Mouse (Mus musculus): ENCODE data around the gene Ifnlr1. TPM values are rescaled to one million over a fixed set of nuclear protein-coding genes. Genes with fewer than 3 reads are reported as not detected.
A peak's percentile ranks its signal among the peaks of the same experiment; 100 is the strongest.

The Ifnlr1 gene
- polyA plus RNA-seq, 1 experiment from 2014 or later: 0.54 TPM

DNA sequence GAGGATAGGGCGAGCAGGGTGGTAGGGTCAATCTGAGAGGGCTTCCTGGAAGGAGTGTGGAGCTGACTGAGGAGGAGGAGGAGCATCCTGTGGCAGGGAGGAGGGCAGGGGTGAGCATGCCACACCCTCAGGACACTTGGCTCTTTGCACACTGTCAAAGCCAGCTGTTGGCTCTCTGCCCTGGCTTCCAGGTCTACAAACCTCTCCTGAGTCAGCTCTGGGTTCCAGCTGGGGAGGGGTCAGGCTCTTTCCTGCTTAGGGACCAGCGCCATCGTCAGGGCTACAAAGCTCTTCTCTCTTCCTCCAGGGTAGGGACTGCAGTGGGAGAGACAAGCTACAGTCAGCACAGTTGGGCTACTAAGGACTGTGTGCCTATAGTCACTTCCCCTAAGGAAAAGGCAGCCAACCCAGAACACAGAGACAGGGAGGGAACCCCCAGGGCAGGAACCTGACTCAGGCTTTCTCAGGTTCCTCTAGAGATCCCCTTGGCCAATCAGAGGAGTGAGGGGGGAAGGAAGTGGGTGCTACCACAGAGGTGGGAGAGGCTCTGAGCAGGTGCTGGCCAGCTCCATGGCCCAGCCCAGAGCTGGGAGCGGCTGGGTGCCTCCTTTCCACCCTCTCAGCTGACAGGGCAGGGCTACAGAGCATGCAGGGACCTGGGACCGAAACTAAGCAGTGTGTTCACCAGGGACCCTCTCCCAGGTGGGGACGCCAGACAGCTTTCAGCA lies 24.8 kb upstream of the Ifnlr1 start:
- H3K4me2 ChIP-seq (replicated peaks): no peak overlapping the region
- no peak overlapping the region for H3K9ac ChIP-seq
- H3K27me3 ChIP-seq (ENCODE audit: control insufficient read depth, insufficient read depth, low read length): no peaks in the 10 kb centered on the region
- no peaks in the 10 kb centered on the region for H3K9me3 ChIP-seq (ENCODE audit: control insufficient read depth, low read length)
- ATAC-seq (ENCODE audit: low FRiP score): no peak
- no peak for DNase-seq (ENCODE audit: low spot score)
- WGBS: 45% methylated on average over 6 of the region's 6 CpGs
- H3K36me3 ChIP-seq (replicated peaks; ENCODE audit: control insufficient read depth, insufficient read depth): no peaks in the 10 kb centered on the region
- no peak overlapping the region for H3K4me3 ChIP-seq (replicated peaks; ENCODE audit: low read length)
- H3K27ac ChIP-seq: no peak overlapping the region
- H3K4me1 ChIP-seq (replicated peaks; ENCODE audit: control insufficient read depth, insufficient read depth, low read length): peaks cover 1% of the 10 kb centered on the region; the same call in 1 of the 2 replicates

DNA sequence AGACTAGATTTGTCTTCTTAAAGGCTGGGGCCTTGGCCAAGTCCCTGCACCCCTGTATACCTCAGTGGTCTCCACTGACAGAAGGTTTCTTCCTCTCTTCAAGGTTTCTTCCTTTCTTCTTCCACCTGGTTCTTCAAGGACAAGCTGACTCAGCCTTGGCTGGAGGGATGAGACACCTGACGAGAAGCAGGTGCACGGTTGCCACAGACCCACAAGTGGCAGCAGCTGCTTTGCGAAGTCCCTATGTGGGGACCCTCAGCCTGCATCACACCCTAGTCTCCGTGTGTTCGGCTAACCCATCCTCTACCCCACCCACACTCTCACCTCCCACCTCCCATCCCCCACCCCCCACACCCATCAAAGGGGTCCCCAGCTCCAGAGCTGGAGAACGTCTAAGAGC lies 24.1 kb upstream of the Ifnlr1 start:
- ATAC-seq (ENCODE audit: low FRiP score): no peak
- WGBS: 77% methylated on average over 6 of the region's 6 CpGs

DNA sequence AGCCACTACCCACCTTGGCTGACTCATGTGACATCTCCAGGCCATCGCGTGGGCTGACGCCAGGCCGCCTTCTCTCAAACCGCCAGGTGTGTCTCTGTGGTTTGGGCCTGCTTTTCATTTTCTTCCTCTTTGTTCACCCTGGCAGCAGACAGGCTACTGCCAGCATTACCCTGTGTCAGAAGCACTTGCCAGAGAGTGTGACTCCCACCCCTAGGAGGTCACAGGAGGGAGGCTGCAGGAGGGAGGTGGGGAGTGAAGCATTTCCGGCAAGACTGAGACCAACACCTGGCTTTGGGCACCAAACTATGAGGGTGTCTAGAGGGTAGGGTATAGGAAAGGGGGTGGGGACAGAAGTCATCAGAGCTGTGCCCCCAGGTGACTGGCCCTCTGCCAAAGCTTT lies 21.4 kb upstream of the Ifnlr1 start:
- no peak overlapping the region for H3K4me3 ChIP-seq (replicated peaks; ENCODE audit: low read length)
- H3K9ac ChIP-seq: no peak overlapping the region
- H3K27me3 ChIP-seq (ENCODE audit: control insufficient read depth, insufficient read depth, low read length): no peaks in the 10 kb centered on the region
- H3K4me2 ChIP-seq (replicated peaks): no peak overlapping the region
- ATAC-seq (ENCODE audit: low FRiP score) (no peak), DNase-seq (ENCODE audit: low spot score) (no peak)
- no peak overlapping the region for H3K27ac ChIP-seq
- H3K9me3 ChIP-seq (ENCODE audit: control insufficient read depth, low read length): no peaks in the 10 kb centered on the region
- WGBS: 81% methylated on average over 6 of the region's 6 CpGs
- no peaks in the 10 kb centered on the region for H3K36me3 ChIP-seq (replicated peaks; ENCODE audit: control insufficient read depth, insufficient read depth)
- no peaks in the 10 kb centered on the region for H3K4me1 ChIP-seq (replicated peaks; ENCODE audit: control insufficient read depth, insufficient read depth, low read length)

More for the DNA sequence above, 24.1 kb upstream of the Ifnlr1 start:
- Histone ChIP-seq H3K36me3 (replicated peaks; ENCODE audit: control insufficient read depth, insufficient read depth) (no peaks in the 10 kb centered on the region), H3K27me3 (ENCODE audit: control insufficient read depth, insufficient read depth, low read length) (no peaks in the 10 kb centered on the region), H3K4me1 (replicated peaks; ENCODE audit: control insufficient read depth, insufficient read depth, low read length) (no peaks in the 10 kb centered on the region), H3K27ac (no peak overlapping the region), H3K4me3 (replicated peaks; ENCODE audit: low read length) (no peak overlapping the region), H3K9me3 (ENCODE audit: control insufficient read depth, low read length) (no peaks in the 10 kb centered on the region), H3K9ac (no peak overlapping the region), H3K4me2 (replicated peaks) (no peak overlapping the region)
- no peak for DNase-seq (ENCODE audit: low spot score)

DNA sequence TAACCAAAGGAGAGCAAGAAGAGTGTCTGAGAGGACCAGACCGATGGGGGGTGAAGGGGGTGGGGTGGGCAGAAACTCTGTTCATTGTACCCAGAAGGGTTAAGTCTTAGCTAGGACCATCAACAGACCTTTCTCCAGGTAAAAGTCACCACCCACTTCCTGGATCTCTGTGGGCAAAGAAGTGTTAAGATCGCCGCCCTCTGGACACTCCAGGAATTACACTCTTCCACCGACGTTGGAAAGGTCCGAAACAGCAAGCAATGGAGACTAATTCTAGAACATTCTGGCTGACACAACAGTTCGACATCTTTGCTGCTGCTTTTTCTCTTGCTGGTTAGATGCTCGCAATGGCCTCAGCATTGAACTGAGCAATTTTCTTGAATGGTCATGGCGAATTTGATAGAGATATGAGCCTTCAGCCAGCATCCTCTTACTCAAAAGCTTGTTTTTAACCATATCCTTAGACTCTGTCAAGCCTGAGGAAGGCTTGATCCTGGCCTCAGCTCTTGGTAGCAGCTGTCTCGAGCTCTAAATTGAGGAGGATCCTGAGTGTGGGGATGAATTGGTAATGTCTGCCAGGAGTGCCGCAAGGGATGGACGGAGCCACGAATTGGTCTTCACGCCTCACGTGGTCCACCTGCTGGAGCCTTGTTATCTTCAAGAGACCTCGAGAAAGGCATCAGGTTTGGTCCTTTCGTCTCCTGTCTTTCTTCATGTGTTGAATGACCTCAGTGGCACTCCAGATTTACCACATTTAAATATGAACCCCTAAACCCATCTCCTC lies 19.7 kb upstream of the Ifnlr1 start:
- DNase-seq (ENCODE audit: low spot score) (peak; percentile 59), ATAC-seq (ENCODE audit: low FRiP score) (no peak)
- Histone ChIP-seq H3K4me3 (replicated peaks; ENCODE audit: low read length) (no peak overlapping the region), H3K4me2 (replicated peaks) (no peak overlapping the region), H3K4me1 (replicated peaks; ENCODE audit: control insufficient read depth, insufficient read depth, low read length) (no peaks in the 10 kb centered on the region), H3K9me3 (ENCODE audit: control insufficient read depth, low read length) (no peaks in the 10 kb centered on the region), H3K27me3 (ENCODE audit: control insufficient read depth, insufficient read depth, low read length) (no peaks in the 10 kb centered on the region), H3K27ac (no peak overlapping the region), H3K36me3 (replicated peaks; ENCODE audit: control insufficient read depth, insufficient read depth) (no peaks in the 10 kb centered on the region), H3K9ac (no peak overlapping the region)
- WGBS: 61% methylated on average over 17 of the region's 17 CpGs

DNA sequence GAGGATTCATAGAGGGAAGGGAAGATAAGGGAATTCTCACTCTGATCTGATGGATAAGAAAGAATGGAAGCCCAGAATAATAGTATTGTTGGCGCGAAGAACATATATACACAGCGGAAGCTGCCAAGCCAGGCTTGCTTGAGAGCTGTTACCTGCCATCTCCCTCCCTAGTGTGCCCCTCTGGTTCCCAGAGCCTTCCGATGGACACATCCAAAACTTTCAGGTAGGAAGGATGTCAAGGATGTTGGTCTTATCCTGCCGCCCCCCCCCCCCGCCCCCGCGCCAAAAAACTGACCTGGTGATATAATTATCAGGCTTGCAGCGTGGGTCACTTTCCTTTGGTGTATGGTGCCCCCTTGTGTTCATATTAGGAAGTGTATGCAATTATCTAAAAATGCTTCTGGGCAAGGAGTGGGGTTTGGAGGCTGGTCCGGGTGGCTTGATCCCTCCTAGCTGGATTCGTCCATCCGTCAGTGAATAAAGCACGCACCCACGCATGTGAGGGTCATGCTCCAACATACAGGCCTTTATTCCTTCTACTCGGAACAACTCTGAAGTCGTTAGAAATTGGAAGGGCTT lies 18.7 kb upstream of the Ifnlr1 start:
- no peak overlapping the region for H3K9ac ChIP-seq
- no peaks in the 10 kb centered on the region for H3K9me3 ChIP-seq (ENCODE audit: control insufficient read depth, low read length)
- H3K4me1 ChIP-seq (replicated peaks; ENCODE audit: control insufficient read depth, insufficient read depth, low read length): no peaks in the 10 kb centered on the region
- 14% methylated on average over 16 of the region's 16 CpGs for WGBS
- H3K4me3 ChIP-seq (replicated peaks; ENCODE audit: low read length): no peak overlapping the region
- no peaks in the 10 kb centered on the region for H3K36me3 ChIP-seq (replicated peaks; ENCODE audit: control insufficient read depth, insufficient read depth)
- no peaks in the 10 kb centered on the region for H3K27me3 ChIP-seq (ENCODE audit: control insufficient read depth, insufficient read depth, low read length)
- H3K4me2 ChIP-seq (replicated peaks): peak overlapping the region; percentile 26
- ATAC-seq (ENCODE audit: low FRiP score) (no peak), DNase-seq (ENCODE audit: low spot score) (peak; percentile 82)
- H3K27ac ChIP-seq: no peak overlapping the region

DNA sequence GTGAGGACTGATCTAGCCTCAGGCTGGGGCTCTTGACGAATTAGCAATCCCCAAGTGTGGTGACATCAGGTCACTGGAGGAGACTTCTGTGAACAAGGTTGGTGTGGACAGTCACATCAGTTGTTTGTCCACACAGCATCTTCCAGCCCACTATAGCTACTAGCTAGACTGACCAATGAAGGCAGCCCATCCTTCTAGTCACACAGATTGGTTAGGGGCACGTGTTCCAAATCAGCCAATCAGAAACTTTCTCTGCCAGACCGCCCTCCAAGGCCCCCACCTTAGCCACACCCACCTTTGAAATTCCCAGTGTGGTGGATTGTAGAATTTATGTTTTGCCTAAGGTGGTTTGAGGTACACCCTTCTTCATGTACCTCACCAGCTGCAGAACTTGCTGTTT lies 12.6 kb upstream of the Ifnlr1 start:
- Histone ChIP-seq H3K9me3 (ENCODE audit: control insufficient read depth, low read length) (no peaks in the 10 kb centered on the region), H3K27me3 (ENCODE audit: control insufficient read depth, insufficient read depth, low read length) (no peaks in the 10 kb centered on the region), H3K36me3 (replicated peaks; ENCODE audit: control insufficient read depth, insufficient read depth) (no peaks in the 10 kb centered on the region), H3K4me2 (replicated peaks) (no peak overlapping the region), H3K4me3 (replicated peaks; ENCODE audit: low read length) (no peak overlapping the region), H3K27ac (no peak overlapping the region), H3K4me1 (replicated peaks; ENCODE audit: control insufficient read depth, insufficient read depth, low read length) (peaks cover 4% of the 10 kb centered on the region; the same call in 1 of the 2 replicates), H3K9ac (no peak overlapping the region)
- 75% methylated on average over 3 of the region's 3 CpGs for WGBS
- ATAC-seq (ENCODE audit: low FRiP score): no peak
- no peak for DNase-seq (ENCODE audit: low spot score)

DNA sequence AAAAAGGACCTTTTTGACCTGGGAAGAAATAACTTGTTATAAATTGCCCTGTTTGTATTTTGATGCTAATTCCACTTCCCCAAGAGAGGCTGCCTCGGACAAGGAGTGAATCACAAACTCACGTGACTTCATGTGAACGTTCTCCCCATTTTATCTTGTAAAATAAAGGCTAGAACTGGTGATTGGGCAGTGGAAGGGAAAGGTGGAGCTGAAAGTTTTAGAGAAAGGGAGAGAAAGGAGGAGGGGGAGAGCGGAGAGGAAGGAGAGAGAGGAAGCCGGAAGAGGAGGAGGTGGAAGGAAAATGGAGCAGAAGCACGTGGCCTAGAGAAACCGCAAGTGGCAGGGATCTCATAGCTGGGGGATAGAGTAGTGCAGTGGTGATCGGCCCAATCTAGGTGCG lies 11.1 kb upstream of the Ifnlr1 start:
- H3K4me2 ChIP-seq (replicated peaks): no peak overlapping the region
- H3K27me3 ChIP-seq (ENCODE audit: control insufficient read depth, insufficient read depth, low read length): no peaks in the 10 kb centered on the region
- no peak overlapping the region for H3K27ac ChIP-seq
- 63% methylated on average over 9 of the region's 9 CpGs for WGBS
- H3K4me1 ChIP-seq (replicated peaks; ENCODE audit: control insufficient read depth, insufficient read depth, low read length): peaks cover 4% of the 10 kb centered on the region; the same call in 1 of the 2 replicates
- no peak overlapping the region for H3K4me3 ChIP-seq (replicated peaks; ENCODE audit: low read length)
- no peak overlapping the region for H3K9ac ChIP-seq
- no peak for DNase-seq (ENCODE audit: low spot score)
- no peak for ATAC-seq (ENCODE audit: low FRiP score)
- H3K36me3 ChIP-seq (replicated peaks; ENCODE audit: control insufficient read depth, insufficient read depth): no peaks in the 10 kb centered on the region
- H3K9me3 ChIP-seq (ENCODE audit: control insufficient read depth, low read length): no peaks in the 10 kb centered on the region

DNA sequence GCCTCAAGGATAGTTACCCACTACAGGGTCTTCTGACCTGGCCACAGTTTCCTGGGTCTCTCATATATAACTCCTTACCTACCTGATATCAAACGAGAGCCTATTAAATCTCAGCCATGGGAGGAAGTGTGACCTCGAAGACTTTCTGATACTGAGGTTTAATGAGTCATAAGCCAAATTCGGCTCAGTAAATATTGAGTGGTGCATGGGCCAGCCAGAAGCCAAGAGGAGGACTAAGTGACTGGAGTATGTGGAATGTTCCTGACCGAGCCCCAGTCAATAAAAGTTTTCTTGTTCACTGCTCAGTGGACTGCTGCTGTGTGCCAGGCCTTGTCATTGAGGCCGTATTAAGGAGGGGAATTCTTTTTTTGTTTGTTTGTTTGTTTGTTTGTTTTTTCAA lies 9.6 kb upstream of the Ifnlr1 start:
- Histone ChIP-seq H3K4me1 (replicated peaks; ENCODE audit: control insufficient read depth, insufficient read depth, low read length) (peaks cover 4% of the 10 kb centered on the region; the same call in 1 of the 2 replicates), H3K4me2 (replicated peaks) (no peak overlapping the region), H3K27ac (no peak overlapping the region), H3K36me3 (replicated peaks; ENCODE audit: control insufficient read depth, insufficient read depth) (no peaks in the 10 kb centered on the region), H3K9ac (no peak overlapping the region), H3K27me3 (ENCODE audit: control insufficient read depth, insufficient read depth, low read length) (no peaks in the 10 kb centered on the region), H3K9me3 (ENCODE audit: control insufficient read depth, low read length) (no peaks in the 10 kb centered on the region), H3K4me3 (replicated peaks; ENCODE audit: low read length) (no peak overlapping the region)
- DNase-seq (ENCODE audit: low spot score) (no peak), ATAC-seq (ENCODE audit: low FRiP score) (no peak)
- 82% methylated on average over 5 of the region's 5 CpGs for WGBS

DNA sequence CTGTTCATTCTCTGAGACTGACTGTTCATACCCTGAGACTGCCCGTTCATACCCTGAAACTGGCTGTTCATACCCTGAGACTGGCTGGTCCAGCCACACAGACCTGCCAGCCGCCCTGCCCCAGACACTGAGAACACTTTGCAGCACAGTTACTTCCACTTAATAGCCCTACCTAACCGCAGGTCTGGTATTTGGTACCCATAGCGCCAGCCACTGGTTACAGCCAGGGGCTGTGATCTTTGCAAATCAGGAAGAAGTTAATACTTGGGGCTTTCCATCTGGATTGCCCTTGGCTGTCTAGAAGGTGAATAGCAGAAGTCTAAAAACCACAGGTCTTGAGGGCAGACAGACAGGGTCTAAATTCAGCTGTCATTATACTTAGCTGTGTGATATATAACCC lies 6.8 kb upstream of the Ifnlr1 start:
- WGBS: 77% methylated on average over 4 of the region's 4 CpGs
- ATAC-seq (ENCODE audit: low FRiP score): no peak

More for the DNA sequence above, 6.8 kb upstream of the Ifnlr1 start:
- Histone ChIP-seq H3K9me3 (ENCODE audit: control insufficient read depth, low read length) (no peaks in the 10 kb centered on the region), H3K27ac (no peak overlapping the region), H3K4me2 (replicated peaks) (no peak overlapping the region), H3K36me3 (replicated peaks; ENCODE audit: control insufficient read depth, insufficient read depth) (no peaks in the 10 kb centered on the region), H3K4me1 (replicated peaks; ENCODE audit: control insufficient read depth, insufficient read depth, low read length) (peaks cover 4% of the 10 kb centered on the region; the same call in 1 of the 2 replicates), H3K4me3 (replicated peaks; ENCODE audit: low read length) (no peak overlapping the region), H3K27me3 (ENCODE audit: control insufficient read depth, insufficient read depth, low read length) (peaks cover 7% of the 10 kb centered on the region; the same call in 1 of the 2 replicates), H3K9ac (no peak overlapping the region)
- no peak for DNase-seq (ENCODE audit: low spot score)

Measured in hindbrain, embryonic 14.5 days (tissue).